Mouse (Mus musculus): ENCODE measurements around the gene Slco4a1.
A peak's percentile ranks its signal among the peaks of the same experiment; 100 is the strongest.

Gene Slco4a1

GRCm38 (mm10) chr2:180444957-180445785 lies 10.9 kb upstream of the Slco4a1 start:
- DNase-seq (ENCODE audit: low read depth) = peak; percentile 82

GRCm38 (mm10) chr2:180445962-180446361 lies 10.1 kb upstream of the Slco4a1 start:
- DNase-seq (ENCODE audit: low read depth) = peak; percentile 51

DNA sequence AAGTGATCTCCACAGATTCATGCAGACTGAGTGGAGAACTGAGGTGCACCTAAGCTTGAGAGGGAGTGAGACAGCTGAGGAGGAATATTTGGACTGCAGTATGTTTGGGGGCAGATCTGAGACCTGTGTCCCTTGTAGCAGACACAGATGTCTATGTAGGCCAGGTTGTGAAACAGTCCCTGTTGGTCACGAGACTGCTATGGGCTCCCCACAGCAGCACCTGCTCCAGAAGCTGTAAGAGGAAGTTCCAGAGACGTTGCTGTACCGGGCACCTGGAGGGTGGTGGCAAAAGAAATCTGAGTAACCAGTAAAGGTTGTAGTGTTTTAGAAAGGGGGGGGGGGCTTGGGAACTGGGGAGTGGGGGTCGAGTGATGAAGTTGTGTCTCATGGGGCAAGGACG lies 7.0 kb upstream of the Slco4a1 start:
- peak; percentile 53 for DNase-seq (ENCODE audit: low read depth)

GRCm38 (mm10) chr2:180450529-180450928 lies 5.5 kb upstream of the Slco4a1 start:
- DNase-seq (ENCODE audit: low read depth) = no peak

GRCm38 (mm10) chr2:180456705-180457104 lies 660 bp downstream of the Slco4a1 start:
- no peak for DNase-seq (ENCODE audit: low read depth)

GRCm38 (mm10) chr2:180457680-180458079 lies 1.6 kb downstream of the Slco4a1 start:
- peak; percentile 56 for DNase-seq (ENCODE audit: low read depth)

- DNase-seq (ENCODE audit: low read depth) = no peak
Observed at GRCm38 (mm10) chr2:180459437-180459836, 3.4 kb downstream of the Slco4a1 start.

- DNase-seq (ENCODE audit: low read depth) = no peak
Observed at GRCm38 (mm10) chr2:180460801-180461200, 4.8 kb downstream of the Slco4a1 start.

- peak; percentile 51 for DNase-seq (ENCODE audit: low read depth)
Observed at GRCm38 (mm10) chr2:180462593-180462992, 6.5 kb downstream of the Slco4a1 start.

DNA sequence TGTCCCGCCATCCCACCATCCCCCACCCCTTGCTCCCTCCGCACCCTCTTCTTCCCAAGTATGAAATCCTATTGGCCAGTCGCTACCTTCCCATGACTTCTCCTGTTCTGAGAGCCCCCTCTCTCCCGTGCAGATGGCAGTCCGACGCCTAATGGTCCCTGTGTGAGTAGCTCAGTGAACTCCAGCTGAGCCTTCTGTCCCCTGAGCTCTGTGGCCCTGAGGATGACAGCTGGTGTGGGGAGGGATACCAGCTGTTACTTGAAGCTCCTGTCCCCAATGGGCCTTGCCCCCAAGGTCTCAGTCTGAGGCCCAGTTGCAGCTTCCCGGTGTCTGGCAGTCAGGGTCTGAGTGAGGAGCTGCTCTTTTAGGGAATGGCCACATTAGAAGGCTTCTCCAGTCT lies 10.5 kb downstream of the Slco4a1 start:
- DNase-seq (ENCODE audit: low read depth) = no peak

DNA sequence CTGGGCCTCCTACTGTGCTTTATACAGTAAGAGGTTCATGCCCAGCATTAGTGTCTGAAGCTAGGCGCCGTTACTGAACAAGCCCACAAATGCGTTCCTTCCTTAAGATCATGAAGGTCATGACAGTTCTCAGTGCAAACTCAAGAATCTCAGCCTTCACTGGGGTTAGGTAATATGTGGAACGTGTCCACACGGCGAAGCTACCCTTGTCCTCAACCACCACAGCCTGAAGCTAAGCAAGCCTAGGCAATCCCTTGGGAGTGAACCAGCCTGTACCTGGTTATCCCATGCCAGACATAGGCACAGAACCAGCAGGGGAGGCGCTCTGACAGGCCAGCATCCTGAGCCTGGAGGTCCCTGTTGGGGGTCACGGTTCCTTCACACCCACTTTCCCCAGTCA lies 12.8 kb downstream of the Slco4a1 start:
- no peak for DNase-seq (ENCODE audit: low read depth)

- DNase-seq (ENCODE audit: low read depth) = no peak
Observed at GRCm38 (mm10) chr2:180469768-180470167, 13.7 kb downstream of the Slco4a1 start.

- peak; percentile 74 for DNase-seq (ENCODE audit: low read depth)
Observed at GRCm38 (mm10) chr2:180472306-180473079, 16.4 kb downstream of the Slco4a1 start.

DNA sequence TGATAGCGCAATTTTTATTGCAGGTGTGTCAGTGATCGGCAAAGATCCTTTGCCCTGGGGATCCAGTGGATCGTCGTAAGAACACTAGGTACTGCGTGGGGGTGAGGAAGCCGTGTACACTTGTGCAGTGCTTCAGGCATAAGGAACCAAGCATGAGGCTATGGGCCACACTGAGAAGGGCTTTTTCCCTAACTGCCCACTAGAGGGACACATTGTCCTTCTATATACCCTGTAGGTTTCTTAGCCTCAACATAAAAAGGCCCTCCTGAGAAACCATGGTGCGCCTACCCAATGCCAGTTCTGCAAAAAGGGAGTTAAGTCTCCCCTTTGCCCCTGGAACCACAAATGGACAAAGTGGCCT lies 17.0 kb downstream of the Slco4a1 start:
- DNase-seq (ENCODE audit: low read depth) = peak; percentile 85

DNA sequence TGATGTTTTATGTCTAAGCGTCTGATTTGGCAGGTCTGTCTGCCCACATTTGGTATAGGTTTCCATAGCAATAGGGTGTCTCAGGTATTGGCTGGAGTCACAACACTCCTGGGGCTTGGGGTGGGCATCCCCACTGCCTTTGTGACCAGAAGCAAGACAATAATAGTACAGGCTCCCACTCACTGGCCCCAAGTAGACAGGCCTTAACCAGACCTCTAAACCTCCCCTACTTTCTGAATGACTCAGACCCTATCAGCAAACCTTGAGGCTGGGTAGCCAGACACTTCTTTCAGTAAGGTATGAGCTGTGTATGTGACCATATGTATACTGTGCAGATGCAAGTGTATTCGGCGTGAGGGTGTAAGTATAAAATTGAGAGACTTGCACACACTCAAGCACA lies 18.8 kb downstream of the Slco4a1 start:
- DNase-seq (ENCODE audit: low read depth) = no peak

DNA sequence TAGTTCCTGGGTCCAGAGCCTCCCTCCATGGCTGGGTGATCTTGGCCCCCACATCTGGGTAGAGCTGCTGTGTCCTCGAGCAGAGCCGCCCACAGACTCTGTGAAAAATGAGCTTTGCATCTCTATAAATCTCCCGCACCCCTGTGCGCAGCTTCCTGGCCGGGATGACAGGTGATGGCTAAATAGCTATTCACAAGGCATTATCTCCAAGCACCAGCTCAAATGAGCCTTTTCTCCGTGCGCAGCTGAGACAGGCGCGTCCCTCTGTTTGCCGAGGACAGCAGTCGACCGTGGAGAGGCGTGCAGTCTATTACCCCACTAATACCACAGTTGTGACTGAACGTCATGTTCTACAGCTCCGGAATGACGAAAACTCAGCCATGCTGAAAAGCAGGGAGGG lies 26.2 kb downstream of the Slco4a1 start:
- DNase-seq (ENCODE audit: low read depth) = no peak

GRCm38 (mm10) chr2:180484882-180485281 lies 28.8 kb downstream of the Slco4a1 start:
- DNase-seq (ENCODE audit: low read depth) = no peak

DNA sequence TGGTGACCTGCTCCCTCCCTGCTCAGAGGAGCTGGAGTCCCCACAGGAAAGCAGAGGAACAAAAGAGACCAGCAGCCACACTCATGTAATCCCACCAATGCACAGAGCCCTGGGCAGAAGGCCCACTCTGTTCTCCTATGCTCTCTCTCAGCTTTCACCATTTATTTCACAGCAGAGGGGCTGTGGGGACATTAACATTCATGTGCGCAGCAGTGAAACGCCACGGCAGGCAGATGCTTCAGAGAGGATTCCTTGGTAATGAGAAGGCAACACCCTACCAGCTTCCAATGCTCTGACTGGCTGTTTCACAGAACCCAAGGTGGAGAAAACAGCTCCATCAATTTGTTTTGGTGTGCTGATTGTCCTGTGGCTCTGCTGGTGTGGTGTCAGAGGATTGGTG lies 29.3 kb downstream of the Slco4a1 start:
- no peak for DNase-seq (ENCODE audit: low read depth)

- no peak for DNase-seq (ENCODE audit: low read depth)
Observed at GRCm38 (mm10) chr2:180488210-180488751, 32.2 kb downstream of the Slco4a1 start.

DNA sequence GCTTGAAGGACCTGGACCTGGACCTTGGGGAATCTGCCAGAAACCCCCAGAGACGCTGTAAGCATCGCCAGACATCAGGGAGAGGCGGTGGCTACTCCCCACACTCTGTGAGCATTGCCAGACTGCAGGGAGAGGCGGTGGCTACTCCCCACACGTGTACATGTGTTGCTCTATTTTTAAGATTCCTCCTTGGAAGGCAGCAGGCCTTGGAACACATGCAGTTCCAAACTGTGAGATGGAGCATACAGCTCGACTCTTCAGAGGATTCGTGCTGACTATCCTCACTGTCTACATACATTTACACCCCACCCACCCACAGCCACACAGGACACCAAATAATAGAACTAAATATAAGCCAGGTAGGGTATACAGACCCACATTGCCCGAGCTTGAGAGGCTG lies 39.9 kb downstream of the Slco4a1 start:
- DNase-seq (ENCODE audit: low read depth) = no peak

DNA sequence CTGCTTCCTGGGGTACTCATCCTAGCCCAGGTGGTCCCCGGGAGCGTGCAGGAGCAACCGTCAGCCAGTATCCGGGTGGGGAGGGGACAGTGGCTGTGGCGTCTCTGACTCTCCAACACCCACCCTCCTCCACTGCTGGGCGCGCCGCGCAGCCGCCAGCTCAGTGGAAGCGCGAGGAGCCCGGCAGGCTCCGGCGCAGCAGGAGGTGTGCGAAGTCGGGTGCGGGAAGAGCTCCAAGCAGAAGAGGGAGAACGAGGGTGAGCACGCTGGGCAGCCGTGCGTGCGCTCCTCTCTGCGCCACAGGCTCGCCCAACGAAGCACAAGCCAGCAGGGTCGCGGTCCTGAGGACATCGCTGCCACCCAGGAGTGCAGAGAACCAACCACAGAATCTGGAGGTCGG lies 43.7 kb downstream of the Slco4a1 start, which contains the start of gene Ntsr1:
Gene Ntsr1 (plus strand): TSS at position 236 of the 400 bp plus-strand sequence.
- no peak for DNase-seq (ENCODE audit: low read depth)

- no peak for DNase-seq (ENCODE audit: low read depth)
Observed at GRCm38 (mm10) chr2:180500726-180501125, 44.7 kb downstream of the Slco4a1 start.

Data from 416B (cell line).